Mouse (Mus musculus) bone marrow macrophage, adult 2 months (primary cell): Measurements from ENCODE around the gene Hoxd4.

ENCODE experiments used
- CTCF ChIP-seq: IDR thresholded peaks from 2 replicates; pipeline ENCODE4 v1.5.1; 2012; ENCODE audit warnings: low read depth, mild to moderate bottlenecking, low read length, moderate library complexity
- POLR2A ChIP-seq: IDR thresholded peaks from 2 replicates; pipeline ENCODE4 v1.6.1; 2012; ENCODE audit warnings: mild to moderate bottlenecking, low read depth, low read length, borderline replicate concordance

DNA sequence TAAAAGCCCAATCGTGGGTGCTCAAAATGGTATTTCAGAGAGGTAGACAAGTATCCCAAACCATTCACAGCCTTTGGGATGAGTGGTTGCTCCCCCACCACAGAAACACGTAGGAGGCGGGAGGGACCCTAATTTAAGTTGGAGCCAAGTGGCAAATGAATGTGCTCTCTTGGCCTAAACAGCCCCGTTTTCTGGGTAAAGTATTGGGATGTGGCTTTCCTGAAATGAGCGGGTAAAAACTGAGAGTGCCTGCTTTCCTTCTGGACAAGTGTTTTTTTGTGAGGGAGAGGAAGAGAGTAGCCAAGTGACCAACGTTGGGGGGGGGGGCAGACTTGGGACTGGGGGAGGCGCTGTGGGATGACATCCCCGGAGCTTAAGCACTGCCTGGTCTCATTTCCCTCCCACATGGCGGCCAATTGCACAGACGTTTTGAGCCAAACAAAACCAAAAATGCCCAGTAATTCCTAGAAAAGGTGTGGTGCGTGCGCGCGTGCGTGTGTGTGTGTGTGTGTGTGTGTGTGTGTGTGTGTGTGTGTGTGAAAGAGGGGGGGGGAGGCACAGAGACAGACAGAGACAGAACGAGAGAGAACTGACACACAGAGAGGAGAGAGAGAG, 693 bp upstream of the Hoxd4 start:
- TF ChIP-seq POLR2A (no peak), CTCF (no peak)
